ENCODE assay signal across 7 mouse cellular contexts in the genomic region with DNA sequence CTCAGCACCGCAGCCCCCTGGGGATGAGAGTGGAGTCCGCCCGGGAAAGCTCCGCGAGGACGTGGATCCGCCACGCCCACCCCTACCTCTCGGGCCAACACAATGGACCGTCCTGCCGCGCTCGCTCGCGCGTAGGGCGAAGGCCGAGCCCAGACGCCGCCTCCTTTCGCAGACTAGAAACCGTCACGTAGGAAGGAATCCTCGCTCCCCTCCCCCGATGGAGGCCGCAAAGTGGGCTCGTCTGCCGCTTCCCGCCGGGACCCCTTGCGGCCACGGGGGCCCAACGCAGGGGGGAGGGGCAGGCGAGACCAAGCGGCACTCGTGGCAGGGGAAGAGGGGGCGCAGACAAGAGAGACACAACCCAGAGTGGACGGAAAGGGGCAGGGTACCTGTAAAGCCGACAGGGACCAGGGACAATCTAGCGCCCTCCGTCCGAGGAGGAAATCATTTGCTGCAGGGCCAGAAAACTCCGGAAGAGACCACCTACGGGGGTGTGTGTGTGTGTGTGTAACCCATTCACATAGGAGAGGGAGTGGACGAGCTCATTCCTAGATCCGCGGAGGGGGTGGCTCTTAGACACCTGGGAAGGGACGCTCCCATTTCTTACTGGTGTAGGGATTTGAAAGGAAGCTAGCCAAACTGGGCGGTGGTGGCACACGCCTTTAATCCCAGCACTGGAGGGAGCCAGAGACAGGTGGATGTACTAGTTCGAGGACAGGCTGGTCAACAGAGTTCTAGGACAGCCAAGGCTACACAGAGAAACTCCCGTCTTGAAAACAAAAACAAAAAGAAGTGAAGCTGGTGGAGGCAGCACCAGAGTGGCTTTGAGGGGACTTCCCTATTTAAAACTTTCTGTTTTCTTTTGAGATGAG. TPM values are rescaled to one million over a fixed set of nuclear protein-coding genes. Genes with fewer than 3 reads are reported as not detected.
DNase-seq lines count a peak whose midpoint lies in the region; ATAC-seq lines count a peak whose summit lies in the region.

A gene (minus strand): TSS at position 533 of the 872 bp plus-strand sequence.

- peaks cover 31% of the 10 kb centered on the region for H3K36me3 ChIP-seq in intestine, embryonic 14.5 days (ENCODE audit: control insufficient read depth, insufficient read depth, low read length)

- intact Hi-C loops in left cerebral cortex, postnatal 10 days (cut with DNase I), result no loop called here

- no peaks in the 10 kb centered on the region for H3K9me3 ChIP-seq in intestine, embryonic 14.5 days (ENCODE audit: control insufficient read depth, low read length)

- under 1% methylated on average over 52 of the region's 52 CpGs for WGBS in intestine, embryonic 14.5 days

- H3K4me1 ChIP-seq in intestine, embryonic 14.5 days (replicated peaks; ENCODE audit: control insufficient read depth, insufficient read depth, low read length), result peaks cover 11% of the 10 kb centered on the region

- peak within 1 kb of the TSS; percentile 70 for H3K9ac ChIP-seq in intestine, embryonic 14.5 days (ENCODE audit: low read length)

- peak within 1 kb of the TSS; percentile 93 for H3K27ac ChIP-seq in intestine, embryonic 14.5 days (ENCODE audit: low read depth)

- ATAC-seq in intestine, embryonic 14.5 days (replicated peaks; ENCODE audit: low FRiP score, low TSS enrichment, low read depth), result peak; percentile 91
- peak; percentile 67 for ATAC-seq in megakaryocyte progenitor cell, adult 5-6 weeks (replicated peaks; ENCODE audit: poor library complexity)

- peak; percentile 78 for DNase-seq in adipocyte (ENCODE audit: low spot score)
- peak; percentile 89 to 91 for DNase-seq in cerebellum, postnatal 36 days
- peak; percentile 61 to 67 for DNase-seq in frontal cortex, postnatal 25 days (ENCODE audit: low spot score in 2 of 2)
- peak; percentile 96 for DNase-seq in intestine, embryonic 14.5 days (ENCODE audit: low spot score)
- peak; percentile 86 to 90 for DNase-seq in left cerebral cortex, postnatal 10 days (ENCODE audit: extremely low spot score in 1 of 2, low spot score in 2 of 2)
- peak; percentile 80 for DNase-seq in right cerebral cortex, postnatal 25 days

- H3K4me2 ChIP-seq in intestine, embryonic 14.5 days (ENCODE audit: low read length), result peak within 1 kb of the TSS; percentile 73

- peak within 1 kb of the TSS; percentile 79 for H3K4me3 ChIP-seq in intestine, embryonic 14.5 days (ENCODE audit: low read depth, low read length)

- no peaks in the 10 kb centered on the region for H3K27me3 ChIP-seq in intestine, embryonic 14.5 days (replicated peaks; ENCODE audit: control insufficient read depth, insufficient read depth, low read length)

RNA-seq across cellular contexts. Expression of the gene that starts here (rescaled TPM):
- polyA plus RNA-seq in intestine, embryonic 14.5 days (2014; fragmentation: Nextera tagmentation; extraction: Ambion mirVana), result 198 and 203 TPM in 2 replicates
- 10 to 100 TPM; 64.1 to 67.5 TPM for total RNA-seq in left cerebral cortex, postnatal 10 days (2021)
- total RNA-seq in megakaryocyte progenitor cell, adult 5-6 weeks (2015), result 10.9 and 20.0 TPM in 2 replicates
- 14.7 and 15.0 TPM in 2 replicates for total RNA-seq in megakaryocyte progenitor cell, adult 5-6 weeks (2017)

Comparison
In these comparisons a context has a peak if more than half of its experiments do, and no peak if none do; other contexts are left out.
1. Peak in every context shown above with its lines: DNase-seq, ATAC-seq, H3K4me3 ChIP-seq and H3K27ac ChIP-seq.